Mouse (Mus musculus) kidney, adult 2 months (tissue): ENCODE results near the gene Adamtsl3.

Source experiments
- CTCF ChIP-seq: fragments of 200-500 bp; conservative IDR thresholded peaks from 2 replicates; pipeline ENCODE4 v1.5.1; 2011; ENCODE audit warnings: low read depth, mild to moderate bottlenecking, control low read depth, low read length, moderate library complexity, mixed read lengths; ENCODE audit not compliant: insufficient read depth, insufficient read length
- POLR2A ChIP-seq: fragments of 200-500 bp; IDR thresholded peaks from one replicate; pipeline ENCODE4 v1.6.1; 2011; ENCODE audit warnings: low read depth, low read length, control low read depth

DNA sequence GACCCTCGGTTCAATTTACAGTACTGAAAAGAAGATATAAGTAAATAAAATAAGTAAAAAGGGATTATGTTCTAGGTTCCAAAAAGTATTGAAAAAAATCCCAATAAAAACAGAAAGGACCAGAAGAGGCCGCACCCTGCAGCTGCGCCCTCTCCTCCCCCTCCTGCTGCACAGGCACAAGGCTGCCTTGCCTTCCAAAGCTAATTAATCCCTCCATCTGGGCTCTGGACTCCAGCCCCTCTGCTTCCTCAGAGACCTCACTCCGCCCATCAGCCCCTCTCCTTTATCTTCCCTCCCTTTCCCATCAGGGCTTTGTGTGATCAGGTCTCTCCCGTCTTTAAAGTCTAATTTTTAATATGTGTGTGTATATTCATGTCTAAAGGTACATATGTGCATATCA lies 149.3 kb downstream of the Adamtsl3 start:
- TF ChIP-seq CTCF: no peak
- no peak for TF ChIP-seq POLR2A
